Mouse (Mus musculus) bone marrow, adult 2 months (tissue): ENCODE data around the gene Foxj2.

Experiments used
- CTCF ChIP-seq: fragments of 200-500 bp; IDR thresholded peaks from 2 replicates; pipeline ENCODE4 v1.5.1; 2011; ENCODE audit warnings: low read length, control low read depth; ENCODE audit not compliant: control insufficient read depth, insufficient read depth
- POLR2A ChIP-seq: fragments of 200-500 bp; IDR thresholded peaks from 2 replicates; pipeline ENCODE4 v1.6.1; 2011; ENCODE audit warnings: low read depth, mild to moderate bottlenecking, control low read depth, low read length, borderline replicate concordance; ENCODE audit not compliant: control insufficient read depth

DNA sequence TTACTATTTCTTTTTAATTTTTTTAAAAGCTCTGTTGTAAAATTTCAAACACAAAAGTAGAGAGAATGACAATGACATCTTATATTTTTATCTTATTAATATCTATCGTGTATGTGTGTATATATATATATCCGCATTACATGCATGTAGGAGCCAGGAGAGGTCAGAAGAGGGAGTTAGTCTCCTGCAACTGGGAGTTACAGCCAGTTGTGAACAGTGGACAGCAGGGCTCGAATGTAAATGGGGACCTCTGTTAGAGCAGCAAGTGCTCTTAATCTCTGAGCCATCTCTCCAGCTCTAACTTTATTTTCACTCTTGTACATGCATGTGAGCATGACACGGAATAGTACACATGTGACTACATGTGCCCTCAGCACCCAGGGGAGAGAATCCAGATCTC lies 7.0 kb upstream of the Foxj2 start:
- TF ChIP-seq POLR2A: no peak
- no peak for TF ChIP-seq CTCF
